Mouse (Mus musculus): ENCODE results near the gene Gm49366. TPM values are rescaled to one million over a fixed set of nuclear protein-coding genes. Genes with fewer than 3 reads are reported as not detected.
"Not testable (repeated sequence)": the region's sequence is repeated elsewhere in the genome, so short reads cannot be mapped to it uniquely, and the experiment has no call there.

Gene Gm49366
- polyA plus RNA-seq, 1 experiment from 2014 or later, result not detected

DNA sequence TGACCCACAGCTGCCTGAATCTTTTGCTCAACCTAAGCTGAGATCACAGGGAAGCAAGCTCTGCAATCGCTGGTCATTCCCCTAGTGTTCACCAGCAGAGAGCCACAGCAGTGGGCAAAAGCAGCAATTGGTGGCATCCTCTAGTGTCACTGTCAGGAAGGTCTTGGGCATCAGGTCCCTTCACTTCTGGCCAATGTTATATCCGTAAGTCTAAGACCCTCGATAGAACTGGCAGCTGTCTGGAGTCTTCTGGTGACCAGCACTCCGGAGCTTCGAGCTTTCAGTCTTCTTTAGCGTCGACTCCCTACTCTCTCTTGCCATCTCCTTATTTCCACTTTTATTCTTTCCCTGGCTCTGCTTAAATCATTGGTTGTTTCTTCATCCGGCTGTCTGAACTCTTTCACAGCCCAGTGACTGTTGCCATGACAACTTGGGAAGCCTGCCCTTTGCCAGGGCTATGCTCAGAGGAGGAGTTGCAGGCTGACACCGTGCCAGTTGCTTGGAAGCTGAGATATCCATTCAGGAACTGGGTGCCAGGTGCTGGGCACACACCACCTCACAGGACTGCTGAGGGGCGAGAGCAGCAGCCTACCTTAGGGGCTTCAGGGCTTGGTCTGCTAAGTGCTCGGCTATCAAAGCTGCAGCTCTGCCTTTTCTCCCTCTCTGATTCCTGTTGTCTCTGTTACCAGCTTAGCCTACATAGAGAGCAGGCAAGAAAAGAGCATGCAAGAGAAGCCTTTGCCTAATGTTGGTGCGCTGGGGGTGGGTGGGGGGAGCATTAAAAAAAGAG, 27.3 kb upstream of the Gm49366 start:
- 0 out of 2 replicates have a peak, but pooled peaks have one; percentile 18 for ATAC-seq (replicated peaks; ENCODE audit: insufficient number of reproducible peaks, insufficient read depth, low FRiP score, low read depth)

DNA sequence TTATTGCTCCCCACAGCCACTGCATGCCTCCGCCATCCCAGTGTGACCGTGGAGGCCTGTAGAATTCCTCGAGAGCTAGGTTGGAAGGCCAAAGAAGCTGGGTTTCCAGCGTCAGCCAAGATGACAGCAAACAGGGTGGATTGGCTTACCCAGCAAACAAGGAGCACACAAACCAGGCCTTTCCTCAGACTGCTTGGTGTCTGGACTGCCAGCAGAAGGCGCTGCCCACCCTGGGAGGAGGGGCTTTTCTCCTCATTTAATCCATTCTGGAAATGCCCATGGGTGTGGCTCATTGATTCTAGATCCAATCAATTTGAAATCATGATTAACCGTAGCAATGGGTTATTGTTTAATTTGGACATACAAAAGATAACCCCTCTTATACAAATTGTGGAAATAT, 25.6 kb upstream of the Gm49366 start:
- Histone ChIP-seq H3K4me2 (no peak overlapping the region), H3K9ac (no peak overlapping the region), H3K27me3 (no peaks in the 10 kb centered on the region), H3K27ac (no peak overlapping the region), H3K4me3 (no peak overlapping the region), H3K36me3 (no peaks in the 10 kb centered on the region; the same call in 1 of the 2 replicates), H3K9me3 (replicated peaks) (no peaks in the 10 kb centered on the region), H3K4me1 (replicated peaks) (peaks cover 22% of the 10 kb centered on the region)
- 70% methylated on average over 6 of the region's 6 CpGs for WGBS
- no peak for ATAC-seq (replicated peaks; ENCODE audit: insufficient number of reproducible peaks, insufficient read depth, low FRiP score, low read depth)

More for the DNA sequence above, 27.3 kb upstream of the Gm49366 start:
- H3K9me3 ChIP-seq (replicated peaks), result no peaks in the 10 kb centered on the region
- H3K4me3 ChIP-seq, result 0 out of 2 replicates have a peak overlapping the region, but pooled peaks have one; percentile 9
- no peak overlapping the region for H3K27ac ChIP-seq
- H3K9ac ChIP-seq, result no peak overlapping the region
- no peaks in the 10 kb centered on the region for H3K27me3 ChIP-seq
- 55% methylated on average over 12 of the region's 12 CpGs for WGBS
- peaks cover 22% of the 10 kb centered on the region for H3K4me1 ChIP-seq (replicated peaks)
- no peaks in the 10 kb centered on the region for H3K36me3 ChIP-seq
- peak overlapping the region; percentile 31 for H3K4me2 ChIP-seq

GRCm38 (mm10) chr12:84013701-84014100, 25.0 kb upstream of the Gm49366 start:
- no peaks in the 10 kb centered on the region for H3K27me3 ChIP-seq
- no peaks in the 10 kb centered on the region; the same call in 1 of the 2 replicates for H3K36me3 ChIP-seq
- H3K4me1 ChIP-seq (replicated peaks), result peaks cover 17% of the 10 kb centered on the region
- ATAC-seq (replicated peaks; ENCODE audit: insufficient number of reproducible peaks, insufficient read depth, low FRiP score, low read depth), result no peak
- 92% methylated on average over 7 of the region's 7 CpGs for WGBS
- H3K4me3 ChIP-seq, result no peak overlapping the region
- no peak overlapping the region for H3K4me2 ChIP-seq
- no peak overlapping the region for H3K9ac ChIP-seq
- H3K9me3 ChIP-seq (replicated peaks), result no peaks in the 10 kb centered on the region
- no peak overlapping the region for H3K27ac ChIP-seq

- WGBS, result 14% methylated on average over 7 of the region's 7 CpGs
- H3K4me3 ChIP-seq; H3K4me1 ChIP-seq (replicated peaks); H3K9ac ChIP-seq; H3K36me3 ChIP-seq; H3K4me2 ChIP-seq; H3K9me3 ChIP-seq (replicated peaks); H3K27me3 ChIP-seq: not testable (repeated sequence)
- peak; percentile 80 for ATAC-seq (replicated peaks; ENCODE audit: insufficient number of reproducible peaks, insufficient read depth, low FRiP score, low read depth)
- H3K27ac ChIP-seq, result peak overlapping the region; percentile 31
Measured at GRCm38 (mm10) chr12:84020528-84020927, 18.2 kb upstream of the Gm49366 start.

DNA sequence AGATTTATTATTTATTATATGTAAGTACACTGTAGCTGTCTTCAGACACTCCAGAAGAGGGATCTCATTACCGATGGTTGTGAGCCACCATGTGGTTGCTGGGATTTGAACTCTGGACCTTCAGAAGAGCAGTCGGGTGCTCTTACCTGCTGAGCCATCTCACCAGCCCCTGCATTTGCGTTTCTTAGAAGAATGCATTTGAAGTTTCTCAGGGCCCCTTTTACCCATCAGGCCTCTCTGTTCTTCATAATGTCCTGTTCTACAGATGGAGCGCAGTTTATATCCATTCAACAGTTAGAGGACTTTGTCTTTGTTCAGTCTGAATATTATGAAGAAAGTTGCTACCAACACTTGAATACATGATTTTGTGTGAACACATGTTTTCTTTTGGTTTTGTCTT, 16.5 kb upstream of the Gm49366 start:
- not testable (repeated sequence) for ATAC-seq (replicated peaks; ENCODE audit: insufficient number of reproducible peaks, insufficient read depth, low FRiP score, low read depth); H3K4me3 ChIP-seq; H3K27ac ChIP-seq; H3K9ac ChIP-seq; H3K4me2 ChIP-seq; H3K4me1 ChIP-seq (replicated peaks); H3K9me3 ChIP-seq (replicated peaks); H3K27me3 ChIP-seq; H3K36me3 ChIP-seq
- WGBS, result 92% methylated on average over 4 of the region's 4 CpGs

- Histone ChIP-seq H3K4me2 (no peak overlapping the region), H3K36me3 (no peaks in the 10 kb centered on the region), H3K4me1 (replicated peaks) (peaks cover 5% of the 10 kb centered on the region; the same call in 1 of the 2 replicates), H3K27me3 (no peaks in the 10 kb centered on the region), H3K4me3 (no peak overlapping the region), H3K9ac (no peak overlapping the region), H3K9me3 (replicated peaks) (no peaks in the 10 kb centered on the region), H3K27ac (no peak overlapping the region)
- WGBS, result 83% methylated on average over 9 of the region's 9 CpGs
- no peak for ATAC-seq (replicated peaks; ENCODE audit: insufficient number of reproducible peaks, insufficient read depth, low FRiP score, low read depth)
Measured at GRCm38 (mm10) chr12:84023052-84023745, 15.5 kb upstream of the Gm49366 start.

DNA sequence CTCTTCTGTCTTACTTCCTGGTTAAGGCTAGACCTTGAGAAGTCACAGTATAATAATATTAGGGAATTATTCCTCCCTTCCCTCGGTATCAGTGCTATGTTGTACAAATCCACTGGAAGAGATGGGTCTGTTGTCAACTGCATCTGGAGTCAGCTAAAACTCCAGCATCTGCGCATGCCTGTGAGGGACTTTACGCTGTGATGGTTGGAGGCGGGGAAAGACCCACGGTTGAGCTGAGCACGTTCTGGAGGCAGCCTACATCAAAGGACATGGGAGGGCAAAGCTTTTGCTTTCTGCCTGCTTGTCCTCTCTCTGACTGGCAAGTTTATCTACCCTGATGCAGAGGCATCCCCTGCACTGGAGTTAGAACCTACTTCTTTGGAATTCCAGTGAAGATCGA, 12.8 kb upstream of the Gm49366 start:
- Histone ChIP-seq H3K4me3 (no peak overlapping the region), H3K9ac (no peak overlapping the region), H3K4me1 (replicated peaks) (peaks cover 10% of the 10 kb centered on the region; the same call in 1 of the 2 replicates), H3K9me3 (replicated peaks) (no peaks in the 10 kb centered on the region), H3K27ac (no peak overlapping the region), H3K4me2 (no peak overlapping the region), H3K27me3 (no peaks in the 10 kb centered on the region), H3K36me3 (no peaks in the 10 kb centered on the region)
- ATAC-seq (replicated peaks; ENCODE audit: insufficient number of reproducible peaks, insufficient read depth, low FRiP score, low read depth), result no peak
- 76% methylated on average over 7 of the region's 7 CpGs for WGBS

DNA sequence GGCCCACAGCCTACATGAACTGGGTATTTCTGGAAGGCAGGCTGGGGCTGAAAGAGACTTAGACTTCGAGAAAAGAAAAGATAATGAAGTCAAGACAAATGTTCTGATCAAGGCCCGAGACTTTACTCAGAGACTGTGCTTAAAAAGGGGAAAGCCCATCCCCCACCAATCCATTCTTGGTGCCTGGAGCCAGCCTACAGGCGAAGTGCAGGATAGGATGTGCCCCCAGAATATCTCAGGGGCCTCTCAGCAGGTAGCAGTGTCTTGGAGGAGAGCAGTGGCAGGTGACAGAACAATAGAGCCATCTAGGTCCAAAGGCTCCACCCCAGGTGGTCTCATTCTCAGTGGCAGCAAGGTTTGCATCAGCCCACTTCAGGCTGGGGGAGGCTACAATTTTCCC, 10.4 kb upstream of the Gm49366 start:
- H3K9ac ChIP-seq; H3K4me2 ChIP-seq; H3K4me1 ChIP-seq (replicated peaks); H3K4me3 ChIP-seq; H3K27me3 ChIP-seq; ATAC-seq (replicated peaks; ENCODE audit: insufficient number of reproducible peaks, insufficient read depth, low FRiP score, low read depth); H3K9me3 ChIP-seq (replicated peaks); H3K27ac ChIP-seq; H3K36me3 ChIP-seq: not testable (repeated sequence)
- WGBS, result 56% methylated on average over 3 of the region's 3 CpGs

DNA sequence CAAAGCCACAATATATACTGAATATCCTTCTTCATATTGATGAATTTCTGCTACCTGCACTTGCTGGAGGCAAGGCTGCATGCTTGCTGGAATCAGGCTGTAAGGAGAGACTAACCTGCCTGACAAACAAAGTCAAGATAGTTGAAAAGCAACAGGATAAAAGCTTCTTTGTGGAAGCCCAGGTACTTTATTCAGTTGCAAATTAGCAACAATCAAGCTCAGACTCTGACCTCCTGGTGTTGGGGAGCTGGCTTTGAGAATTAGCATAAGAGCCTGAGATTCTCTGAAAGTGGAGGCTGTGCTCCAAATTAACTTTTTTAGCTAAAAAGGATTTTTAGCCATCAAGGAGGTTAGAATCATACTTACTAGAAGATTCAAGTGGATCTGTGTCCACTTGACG, 9.7 kb upstream of the Gm49366 start:
- not testable (repeated sequence) for H3K27ac ChIP-seq; H3K9ac ChIP-seq; H3K36me3 ChIP-seq; H3K27me3 ChIP-seq; H3K4me3 ChIP-seq; H3K9me3 ChIP-seq (replicated peaks); ATAC-seq (replicated peaks; ENCODE audit: insufficient number of reproducible peaks, insufficient read depth, low FRiP score, low read depth); H3K4me1 ChIP-seq (replicated peaks); H3K4me2 ChIP-seq
- 96% methylated on average over 1 of the region's 1 CpGs for WGBS

DNA sequence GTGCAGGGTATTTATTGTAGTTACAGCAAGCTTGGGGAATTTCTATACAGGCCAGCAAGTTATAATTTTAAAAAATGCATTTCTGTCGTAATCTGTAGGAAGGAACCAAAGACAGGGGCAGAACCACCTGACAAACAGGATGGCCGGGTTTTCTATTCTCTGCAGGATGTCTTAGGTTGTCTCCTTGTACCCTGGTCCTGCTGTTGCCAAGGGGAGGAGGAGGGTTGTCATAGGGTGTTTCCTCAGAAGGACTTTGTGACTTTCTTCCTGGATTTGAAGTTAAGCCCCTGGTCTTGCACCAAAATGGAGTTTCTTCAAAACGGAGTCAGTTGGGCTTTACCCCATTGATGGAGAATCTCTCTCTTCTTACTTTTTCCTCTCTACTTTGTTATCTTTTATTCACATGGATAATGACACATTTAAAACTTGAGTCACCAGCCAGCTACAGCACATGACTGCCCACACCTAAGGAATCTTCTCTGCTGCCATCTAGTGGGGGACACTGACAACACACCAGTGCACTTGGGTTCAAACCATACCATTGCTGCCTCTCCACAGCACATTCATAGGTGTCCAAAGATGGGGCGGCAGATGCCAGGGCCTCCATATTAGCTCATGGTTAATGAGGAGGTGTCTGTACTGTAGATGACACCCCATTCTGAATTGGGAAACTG, 7.9 kb upstream of the Gm49366 start:
- Histone ChIP-seq H3K4me2 (no peak overlapping the region), H3K27ac (0 out of 2 replicates have a peak overlapping the region, but pooled peaks have one; percentile 25)

GRCm38 (mm10) chr12:84032854-84033253, 5.9 kb upstream of the Gm49366 start:
- H3K36me3 ChIP-seq, result no peaks in the 10 kb centered on the region
- no peak for ATAC-seq (replicated peaks; ENCODE audit: insufficient number of reproducible peaks, insufficient read depth, low FRiP score, low read depth)
- no peak overlapping the region for H3K4me3 ChIP-seq
- H3K9ac ChIP-seq, result no peak overlapping the region
- no peaks in the 10 kb centered on the region for H3K27me3 ChIP-seq
- H3K27ac ChIP-seq, result no peak overlapping the region
- H3K9me3 ChIP-seq (replicated peaks), result no peaks in the 10 kb centered on the region
- WGBS, result 83% methylated on average over 4 of the region's 4 CpGs
- H3K4me1 ChIP-seq (replicated peaks), result peaks cover 5% of the 10 kb centered on the region; the same call in 1 of the 2 replicates
- H3K4me2 ChIP-seq, result no peak overlapping the region

More for the DNA sequence above, 7.9 kb upstream of the Gm49366 start:
- Histone ChIP-seq H3K36me3 (no peaks in the 10 kb centered on the region), H3K4me3 (no peak overlapping the region), H3K9me3 (replicated peaks) (no peaks in the 10 kb centered on the region), H3K27me3 (no peaks in the 10 kb centered on the region), H3K4me1 (replicated peaks) (peaks cover 5% of the 10 kb centered on the region; the same call in 1 of the 2 replicates), H3K9ac (no peak overlapping the region)
- WGBS, result 59% methylated on average over 4 of the region's 4 CpGs
- no peak for ATAC-seq (replicated peaks; ENCODE audit: insufficient number of reproducible peaks, insufficient read depth, low FRiP score, low read depth)

Data from heart, embryonic 15.5 days (tissue).